Mouse (Mus musculus): ENCODE data around the gene Hist1h2ah. TPM values are rescaled to one million over a fixed set of nuclear protein-coding genes. Genes with fewer than 3 reads are reported as not detected.

Hist1h2ah gene
- polyA plus RNA-seq, 1 experiment from 2014 or later, result 3.3 TPM

GRCm38 (mm10) chr13:22015479-22016450 is 19.6 kb downstream of the Hist1h2ah start:
- Histone ChIP-seq H3K4me1 (no peaks in the 10 kb centered on the region; the same call in 1 of the 2 replicates), H3K9ac (no peak overlapping the region), H3K36me3 (no peaks in the 10 kb centered on the region), H3K27ac (no peak overlapping the region), H3K9me3 (no peaks in the 10 kb centered on the region), H3K27me3 (replicated peaks) (peaks cover 69% of the 10 kb centered on the region), H3K4me2 (replicated peaks) (no peak overlapping the region), H3K4me3 (no peak overlapping the region)
- 17% methylated on average over 27 of the region's 27 CpGs for WGBS
- peak; percentile 53; the same call in 1 of the 2 replicates for ATAC-seq (ENCODE audit: low FRiP score, low read depth)

GRCm38 (mm10) chr13:22014411-22014845 is 20.9 kb downstream of the Hist1h2ah start:
- Histone ChIP-seq H3K4me2 (replicated peaks) (peak overlapping the region; percentile 37; the same call in 1 of the 2 replicates), H3K9ac (no peak overlapping the region), H3K4me1 (no peaks in the 10 kb centered on the region), H3K4me3 (no peak overlapping the region), H3K27ac (no peak overlapping the region), H3K27me3 (replicated peaks) (peaks cover 77% of the 10 kb centered on the region), H3K36me3 (no peaks in the 10 kb centered on the region), H3K9me3 (no peaks in the 10 kb centered on the region)
- 13% methylated on average over 17 of the region's 17 CpGs for WGBS
- no peak for ATAC-seq (ENCODE audit: low FRiP score, low read depth)

- Histone ChIP-seq H3K4me1 (no peaks in the 10 kb centered on the region), H3K4me3 (no peak overlapping the region), H3K27ac (no peak overlapping the region), H3K4me2 (replicated peaks) (no peak overlapping the region), H3K9ac (no peak overlapping the region), H3K9me3 (no peaks in the 10 kb centered on the region), H3K36me3 (no peaks in the 10 kb centered on the region), H3K27me3 (replicated peaks) (peaks cover 77% of the 10 kb centered on the region)
- no peak for ATAC-seq (ENCODE audit: low FRiP score, low read depth)
- 19% methylated on average over 13 of the region's 13 CpGs for WGBS
These were observed 21.7 kb downstream of the Hist1h2ah start for GRCm38 (mm10) chr13:22013716-22014115.

- Histone ChIP-seq H3K4me3 (no peak within 1 kb of the TSS), H3K9ac (no peak within 1 kb of the TSS), H3K9me3 (no peaks in the 10 kb centered on the region), H3K27ac (no peak within 1 kb of the TSS), H3K36me3 (no peaks in the 10 kb centered on the region), H3K27me3 (replicated peaks) (peaks cover 92% of the 10 kb centered on the region), H3K4me2 (replicated peaks) (no peak within 1 kb of the TSS), H3K4me1 (peaks cover 16% of the 10 kb centered on the region)
- 31% methylated on average over 5 of the region's 7 CpGs for WGBS
- ATAC-seq (ENCODE audit: low FRiP score, low read depth), result no peak
These were observed 25.7 kb downstream of the Hist1h2ah start, which contains the start of gene Prss16 for GRCm38 (mm10) chr13:22009642-22010041. Gene Prss16 (minus strand): TSS chr13:22009742.

GRCm38 (mm10) chr13:22008707-22009106 is 26.7 kb downstream of the Hist1h2ah start:
- H3K27me3 ChIP-seq (replicated peaks), result peaks cover 92% of the 10 kb centered on the region
- 69% methylated on average over 3 of the region's 3 CpGs for WGBS
- no peak overlapping the region for H3K9ac ChIP-seq
- no peaks in the 10 kb centered on the region for H3K36me3 ChIP-seq
- H3K4me3 ChIP-seq, result no peak overlapping the region
- H3K4me1 ChIP-seq, result peaks cover 16% of the 10 kb centered on the region
- H3K27ac ChIP-seq, result no peak overlapping the region
- no peak overlapping the region for H3K4me2 ChIP-seq (replicated peaks)
- H3K9me3 ChIP-seq, result no peaks in the 10 kb centered on the region
- ATAC-seq (ENCODE audit: low FRiP score, low read depth), result no peak

GRCm38 (mm10) chr13:22007872-22008271 is 27.5 kb downstream of the Hist1h2ah start:
- no peak for ATAC-seq (ENCODE audit: low FRiP score, low read depth)
- no peaks in the 10 kb centered on the region for H3K9me3 ChIP-seq
- peaks cover 95% of the 10 kb centered on the region for H3K27me3 ChIP-seq (replicated peaks)
- no peak overlapping the region for H3K4me2 ChIP-seq (replicated peaks)
- WGBS, result 52% methylated on average over 7 of the region's 7 CpGs
- H3K36me3 ChIP-seq, result no peaks in the 10 kb centered on the region
- no peak overlapping the region for H3K4me3 ChIP-seq
- peaks cover 16% of the 10 kb centered on the region for H3K4me1 ChIP-seq
- H3K27ac ChIP-seq, result no peak overlapping the region
- no peak overlapping the region for H3K9ac ChIP-seq

- H3K4me3 ChIP-seq, result peak overlapping the region; percentile 46
- peak overlapping the region; percentile 89 for H3K4me2 ChIP-seq (replicated peaks)
- WGBS, result 2% methylated on average over 18 of the region's 18 CpGs
- H3K27me3 ChIP-seq (replicated peaks), result peaks cover 96% of the 10 kb centered on the region
- no peak for ATAC-seq (ENCODE audit: low FRiP score, low read depth)
- no peaks in the 10 kb centered on the region for H3K36me3 ChIP-seq
- peaks cover 16% of the 10 kb centered on the region for H3K4me1 ChIP-seq
- no peaks in the 10 kb centered on the region for H3K9me3 ChIP-seq
- no peak overlapping the region for H3K27ac ChIP-seq
- no peak overlapping the region for H3K9ac ChIP-seq
These were observed 28.3 kb downstream of the Hist1h2ah start for GRCm38 (mm10) chr13:22007121-22007510.

GRCm38 (mm10) chr13:22006334-22007120 is 28.8 kb downstream of the Hist1h2ah start:
- H3K9ac ChIP-seq, result no peak overlapping the region
- ATAC-seq (ENCODE audit: low FRiP score, low read depth), result peak; percentile 73; the same call in 1 of the 2 replicates
- H3K4me3 ChIP-seq, result peak overlapping the region; percentile 46
- no peaks in the 10 kb centered on the region for H3K9me3 ChIP-seq
- H3K4me2 ChIP-seq (replicated peaks), result peak overlapping the region; percentile 89
- peaks cover 99% of the 10 kb centered on the region for H3K27me3 ChIP-seq (replicated peaks)
- H3K36me3 ChIP-seq, result no peaks in the 10 kb centered on the region
- H3K27ac ChIP-seq, result no peak overlapping the region
- H3K4me1 ChIP-seq, result peaks cover 16% of the 10 kb centered on the region
- under 1% methylated on average over 38 of the region's 38 CpGs for WGBS

GRCm38 (mm10) chr13:22005605-22006333 is 29.6 kb downstream of the Hist1h2ah start:
- WGBS, result under 1% methylated on average over 45 of the region's 45 CpGs
- H3K27ac ChIP-seq, result no peak overlapping the region
- H3K4me3 ChIP-seq, result peak overlapping the region; percentile 46
- 0 out of 2 replicates have a peak overlapping the region, but pooled peaks have one; percentile 42 for H3K9ac ChIP-seq
- H3K4me1 ChIP-seq, result peaks cover 16% of the 10 kb centered on the region
- no peaks in the 10 kb centered on the region for H3K9me3 ChIP-seq
- peak overlapping the region; percentile 89 for H3K4me2 ChIP-seq (replicated peaks)
- ATAC-seq (ENCODE audit: low FRiP score, low read depth), result peak; percentile 67
- peaks cover 100% of the 10 kb centered on the region for H3K27me3 ChIP-seq (replicated peaks)
- H3K36me3 ChIP-seq, result no peaks in the 10 kb centered on the region

GRCm38 (mm10) chr13:22001823-22002222 is 33.5 kb downstream of the Hist1h2ah start:
- WGBS, result 16% methylated on average over 5 of the region's 5 CpGs
- H3K27me3 ChIP-seq (replicated peaks), result peaks cover 99% of the 10 kb centered on the region
- no peak overlapping the region for H3K27ac ChIP-seq
- no peak for ATAC-seq (ENCODE audit: low FRiP score, low read depth)
- no peaks in the 10 kb centered on the region for H3K36me3 ChIP-seq
- H3K4me1 ChIP-seq, result peaks cover 14% of the 10 kb centered on the region
- H3K9ac ChIP-seq, result no peak overlapping the region
- no peak overlapping the region for H3K4me3 ChIP-seq
- H3K4me2 ChIP-seq (replicated peaks), result no peak overlapping the region
- H3K9me3 ChIP-seq, result no peaks in the 10 kb centered on the region

GRCm38 (mm10) chr13:22001346-22001745 is 34.0 kb downstream of the Hist1h2ah start:
- Histone ChIP-seq H3K4me1 (peaks cover 9% of the 10 kb centered on the region), H3K9me3 (no peaks in the 10 kb centered on the region), H3K27me3 (replicated peaks) (peaks cover 99% of the 10 kb centered on the region), H3K27ac (no peak overlapping the region), H3K36me3 (no peaks in the 10 kb centered on the region), H3K9ac (no peak overlapping the region), H3K4me3 (no peak overlapping the region), H3K4me2 (replicated peaks) (no peak overlapping the region)
- 61% methylated on average over 2 of the region's 2 CpGs for WGBS
- no peak for ATAC-seq (ENCODE audit: low FRiP score, low read depth)

Measured in neural tube, embryonic 12.5 days (tissue).